Mouse (Mus musculus) MEL (cell line): Measurements from ENCODE around the gene Prpf8.

Experiments
- CTCF ChIP-seq, 3 experiments: IDR thresholded peaks in 2 of 3; conservative IDR thresholded peaks in 1 of 3; 2 replicates each; pipeline ENCODE4 v1.5.1; 2011 to 2012; ENCODE audit warnings: low read length in 3 of 3, low read depth in 2 of 3, mild to moderate bottlenecking in 2 of 3, improper control_type of control experiment in 1 of 3, inconsistent platforms in 1 of 3, mixed read lengths in 1 of 3, moderate library complexity in 1 of 3; ENCODE audit not compliant: control insufficient read depth in 1 of 3, insufficient read depth in 1 of 3, poor library complexity in 1 of 3, severe bottlenecking in 1 of 3
- EP300 ChIP-seq, 2 experiments: IDR thresholded peaks; 2 replicates each; pipeline ENCODE4 v1.6.1; 2011; ENCODE audit warnings: improper control_type of control experiment in 2 of 2, low read length in 2 of 2, low read depth in 1 of 2, mild to moderate bottlenecking in 1 of 2
- ETS1 ChIP-seq: IDR thresholded peaks from 2 replicates; pipeline ENCODE4 v1.6.1; 2012; ENCODE audit warnings: low read depth, mild to moderate bottlenecking, inconsistent platforms, low read length, improper control_type of control experiment, moderate library complexity
- MXI1 ChIP-seq: IDR thresholded peaks from 2 replicates; pipeline ENCODE4 v1.6.1; 2011; ENCODE audit warnings: mild to moderate bottlenecking, low read depth, low read length, improper control_type of control experiment
- POLR2A ChIP-seq, 2 experiments: IDR thresholded peaks; 2 replicates each; pipeline ENCODE4 v1.6.1; 2011 to 2012; ENCODE audit warnings: low read length in 2 of 2, mild to moderate bottlenecking in 2 of 2, control low read depth in 1 of 2, improper control_type of control experiment in 1 of 2, low read depth in 1 of 2, moderate library complexity in 1 of 2; ENCODE audit not compliant: control insufficient read depth in 1 of 2, insufficient read depth in 1 of 2, poor library complexity in 1 of 2
- POLR2AphosphoS2 ChIP-seq: IDR thresholded peaks from 2 replicates; pipeline ENCODE4 v1.6.1; 2011; ENCODE audit warnings: low read length, improper control_type of control experiment
- POLR2AphosphoS5 ChIP-seq: IDR thresholded peaks from 2 replicates; pipeline ENCODE4 v1.6.1; 2012; ENCODE audit warnings: low read depth, borderline replicate concordance, mild to moderate bottlenecking, inconsistent platforms, low read length, moderate library complexity, mixed read lengths
- TAL1 ChIP-seq: IDR thresholded peaks from 2 replicates; pipeline ENCODE4 v1.6.1; 2012; ENCODE audit warnings: mild to moderate bottlenecking, inconsistent platforms, low read length, moderate library complexity, mixed read lengths
- UBTF ChIP-seq: IDR thresholded peaks from 2 replicates; pipeline ENCODE4 v1.6.1; 2012; ENCODE audit warnings: low read depth, mild to moderate bottlenecking, inconsistent platforms, low read length, improper control_type of control experiment, moderate library complexity, borderline replicate concordance; ENCODE audit not compliant: insufficient read depth

DNA sequence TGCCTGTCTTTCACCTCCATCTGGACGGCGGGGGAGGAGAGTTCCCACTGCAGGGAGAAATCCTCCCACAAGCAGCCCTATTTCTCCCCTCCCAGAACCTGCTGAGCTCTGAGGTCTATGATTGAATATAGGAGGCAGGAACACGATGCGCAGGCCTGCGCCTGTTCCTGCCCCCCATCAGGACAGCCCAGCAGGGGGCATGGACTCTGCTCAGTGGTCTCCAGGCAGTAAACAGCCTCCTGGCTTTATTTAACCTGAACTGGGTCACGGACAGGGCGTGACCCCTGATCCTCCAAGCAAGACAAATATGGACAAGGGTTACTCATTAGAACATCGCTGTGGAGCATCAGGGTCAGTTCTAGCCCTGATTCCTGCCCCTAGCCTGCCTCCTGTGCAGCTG is 42.9 kb upstream of the Prpf8 start:
- TF ChIP-seq POLR2AphosphoS2 (no peak), ETS1 (no peak), CTCF (IDR thresholded peaks at IDR 0.05 in 2 of 3, conservative IDR thresholded peaks at IDR 0.05 in 1 of 3; ENCODE audit: control insufficient read depth in 1 of 3, insufficient read depth in 1 of 3, low read depth in 2 of 3, low read length in 3 of 3, poor library complexity in 1 of 3, severe bottlenecking in 1 of 3) (no peak), MXI1 (no peak), UBTF (no peak), TAL1 (no peak), POLR2A (IDR thresholded peaks at IDR 0.05; ENCODE audit: control insufficient read depth in 1 of 2, insufficient read depth in 1 of 2, low read depth in 1 of 2, low read length in 2 of 2, poor library complexity in 1 of 2) (no peak), POLR2AphosphoS5 (no peak), EP300 (IDR thresholded peaks at IDR 0.05; ENCODE audit: low read depth in 1 of 2, low read length in 2 of 2) (no peak)
